Mouse (Mus musculus) thymus, adult 2 months (tissue): ENCODE data around the gene Lgals7.

ENCODE experiments used
- CTCF ChIP-seq: fragments of 200-500 bp; IDR thresholded peaks from 2 replicates; pipeline ENCODE4 v1.5.1; 2012; ENCODE audit warnings: mild to moderate bottlenecking, control low read depth, low read length, moderate library complexity, borderline replicate concordance; ENCODE audit not compliant: control insufficient read depth, poor library complexity, insufficient read depth; ENCODE audit errors: extremely low read depth
- POLR2A ChIP-seq: fragments of 200-500 bp; IDR thresholded peaks from 2 replicates; pipeline ENCODE4 v1.6.1; 2012; ENCODE audit warnings: mild to moderate bottlenecking, low read length, control low read depth, moderate library complexity; ENCODE audit not compliant: control insufficient read depth, poor library complexity, insufficient read depth; ENCODE audit errors: extremely low read depth

DNA sequence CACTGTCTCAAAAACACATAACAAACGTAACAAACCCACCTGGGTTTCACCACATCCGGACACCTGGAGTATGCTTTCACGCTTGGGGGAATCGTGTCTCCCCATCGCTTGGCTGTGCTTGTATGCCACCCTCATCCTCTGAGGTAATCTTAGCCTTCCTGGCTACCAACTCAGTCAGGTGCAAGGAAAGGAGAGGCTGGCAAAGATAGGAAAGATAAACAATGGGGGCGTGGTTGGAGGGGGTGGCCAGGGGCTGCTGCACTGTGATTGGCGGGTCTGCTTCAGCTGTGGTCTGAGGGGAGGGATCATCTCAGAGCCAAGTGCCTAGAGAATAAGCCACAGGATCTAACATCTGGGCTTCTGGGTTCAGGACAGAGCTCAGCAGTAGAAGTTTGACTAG is 16.0 kb downstream of the Lgals7 start:
- TF ChIP-seq CTCF (no peak), POLR2A (no peak)
